Mouse (Mus musculus): ENCODE data around the gene Ntm.
A peak's percentile ranks its signal among the peaks of the same experiment; 100 is the strongest.

Ntm gene

DNA sequence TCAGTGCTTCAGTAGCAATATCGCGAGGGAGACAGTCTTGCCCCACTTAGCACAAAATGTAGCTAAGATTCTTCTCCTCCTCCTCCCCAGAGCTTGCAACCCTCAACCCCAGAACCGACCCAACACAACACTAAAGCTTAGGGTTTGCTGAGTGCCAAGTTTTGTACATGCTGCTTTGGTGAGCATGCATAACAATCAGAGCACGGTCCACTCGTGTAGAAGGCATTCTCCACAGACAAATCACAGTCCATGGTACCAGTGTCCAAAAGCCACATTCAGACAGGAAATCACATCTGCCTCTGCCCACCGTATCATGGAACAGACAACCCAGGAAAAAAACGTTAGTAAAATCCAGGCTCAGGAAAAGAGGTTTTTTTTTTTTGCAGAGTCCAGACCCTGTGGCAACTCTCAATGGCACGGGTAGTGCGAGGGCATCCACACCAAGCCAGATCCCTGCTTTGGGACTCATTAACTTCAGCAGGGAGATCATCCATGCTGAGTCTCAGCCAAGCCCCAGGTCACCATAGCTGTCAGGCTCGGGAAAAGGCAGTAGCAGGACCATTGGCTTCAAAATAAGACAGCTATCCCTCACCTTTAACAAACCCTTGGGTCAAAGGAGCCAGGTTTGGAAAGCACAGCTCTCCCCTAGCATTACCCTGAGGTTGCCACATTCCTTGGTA lies 552.1 kb downstream of the Ntm start:
- DNase-seq (ENCODE audit: low read depth, low spot score), result no peak

DNA sequence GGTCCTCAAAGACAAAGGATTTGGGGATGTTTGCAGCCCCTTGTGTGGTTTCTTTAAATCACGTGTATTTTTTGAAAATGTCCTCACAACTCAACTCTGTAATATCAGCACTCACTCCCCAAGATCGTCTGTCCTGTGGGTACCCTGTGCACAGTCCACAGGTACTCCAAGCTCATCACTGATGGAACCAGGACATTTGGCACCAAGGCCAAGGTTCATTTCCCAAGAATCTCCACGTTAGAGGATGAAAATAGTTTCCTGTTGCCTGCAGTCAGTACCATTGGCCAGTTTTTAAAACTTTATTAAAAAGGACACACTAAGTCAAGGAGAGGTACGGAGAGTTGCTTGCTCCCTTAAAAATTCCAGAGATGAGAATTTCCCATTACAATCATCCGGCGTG lies 552.7 kb downstream of the Ntm start:
- DNase-seq (ENCODE audit: low read depth, low spot score), result no peak

DNA sequence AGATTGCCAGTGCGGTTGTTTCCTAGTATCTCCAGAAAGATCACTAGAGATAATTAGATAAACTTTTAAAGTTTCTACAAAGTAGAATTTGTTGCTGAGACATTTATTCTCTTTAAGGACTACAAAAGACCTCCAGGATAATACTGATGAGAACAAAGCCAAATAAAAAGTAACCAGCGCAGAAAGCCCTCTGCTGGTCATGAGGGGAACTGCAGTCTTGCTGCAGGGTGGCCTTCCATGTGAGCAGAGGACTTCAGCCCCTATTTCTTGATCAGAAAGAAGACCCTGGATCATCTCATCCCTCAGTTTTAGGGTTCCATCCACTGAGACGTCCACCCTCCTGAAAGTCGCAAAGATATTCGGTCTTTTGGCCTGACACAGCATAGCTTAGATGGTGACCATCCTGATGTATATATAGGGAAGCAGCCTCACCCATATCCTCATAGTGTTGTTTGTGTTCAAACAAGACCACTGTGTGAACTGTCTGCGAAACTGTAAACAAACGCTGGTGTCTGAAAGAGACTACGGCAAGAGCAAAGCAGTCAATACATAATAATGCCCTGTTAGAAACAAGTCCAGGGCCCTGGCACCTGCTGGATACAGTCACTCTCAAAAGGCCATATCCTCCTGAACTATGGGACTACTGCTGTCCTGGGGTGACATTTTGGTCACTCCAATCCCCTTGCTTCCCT lies 553.6 kb downstream of the Ntm start:
- DNase-seq (ENCODE audit: low read depth, low spot score), result peak; percentile 1

DNA sequence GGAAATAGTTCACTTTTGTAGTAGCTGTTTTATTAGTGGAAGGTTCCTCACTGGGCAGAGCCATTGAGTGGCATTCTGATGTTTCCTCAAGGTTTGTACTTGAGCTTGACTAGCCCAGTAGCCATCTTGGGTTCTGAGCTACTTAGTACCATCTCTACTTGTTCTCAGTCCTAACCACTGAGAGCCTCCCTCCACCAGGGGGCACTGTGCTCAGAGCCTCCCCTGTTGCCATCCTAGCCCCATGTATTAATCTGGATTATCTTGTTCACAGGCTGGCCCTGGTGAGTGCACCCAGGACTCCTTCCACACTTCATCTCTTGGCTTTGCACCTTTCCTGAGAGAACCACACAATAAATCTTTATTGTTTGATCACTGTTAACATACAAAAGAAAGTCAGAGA lies 555.0 kb downstream of the Ntm start:
- no peak for DNase-seq (ENCODE audit: low read depth, low spot score)

DNA sequence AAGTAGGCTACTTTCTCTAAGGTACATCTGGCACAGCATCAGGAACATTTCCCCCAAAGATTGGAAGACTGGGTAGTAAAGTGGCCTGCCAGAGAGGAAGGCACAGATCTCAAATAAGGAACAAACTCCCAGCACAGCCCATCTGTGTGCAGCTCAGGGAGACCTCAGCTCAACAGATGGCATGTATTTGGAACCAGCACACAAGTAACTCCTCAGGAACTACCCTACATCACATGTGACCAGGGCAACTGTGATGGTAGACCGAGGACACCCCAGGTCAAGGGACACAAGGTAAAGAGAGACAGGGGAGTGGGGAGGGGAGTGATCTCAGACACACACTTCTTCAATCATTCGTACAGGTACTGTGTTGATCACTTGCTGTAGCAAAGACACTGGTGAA lies 556.0 kb downstream of the Ntm start:
- no peak for DNase-seq (ENCODE audit: low read depth, low spot score)

DNA sequence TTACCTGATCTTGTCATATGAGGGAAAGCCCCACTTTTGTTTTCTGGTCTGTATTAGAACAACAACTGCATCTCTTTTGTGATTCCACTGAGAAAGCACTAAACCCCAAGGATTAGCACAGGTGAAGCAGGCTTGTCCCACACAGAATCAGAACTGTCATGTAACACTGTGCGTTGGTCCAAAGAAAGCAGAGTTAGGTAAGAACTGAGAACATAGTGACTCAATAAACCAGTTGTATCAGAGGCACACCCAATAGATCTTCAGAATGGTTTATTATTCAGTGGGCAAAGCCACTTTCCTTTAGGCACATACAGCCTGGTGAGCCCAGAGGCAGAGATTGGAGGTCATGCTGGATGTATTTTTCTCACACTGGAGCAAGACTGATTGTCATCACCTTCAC lies 556.9 kb downstream of the Ntm start:
- no peak for DNase-seq (ENCODE audit: low read depth, low spot score)

DNA sequence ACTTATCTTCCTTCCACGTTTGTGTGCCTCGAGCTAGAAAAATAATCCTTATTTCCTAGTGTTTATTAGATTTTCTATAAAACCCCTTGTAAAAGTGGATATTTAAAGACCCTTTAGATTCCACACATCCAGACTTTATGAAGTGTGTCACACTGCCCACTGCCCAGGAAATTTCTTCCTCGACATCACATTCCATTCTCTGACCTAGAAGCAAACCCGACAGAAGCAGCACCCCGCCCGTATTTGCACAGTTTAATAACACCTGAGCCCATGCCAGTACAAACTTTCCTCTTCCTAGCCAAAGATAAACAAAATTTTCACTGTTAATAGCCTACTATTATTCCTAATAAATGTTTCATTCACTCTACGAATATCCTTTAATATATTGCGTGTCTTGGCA lies 562.8 kb downstream of the Ntm start:
- DNase-seq (ENCODE audit: low read depth, low spot score), result no peak

DNA sequence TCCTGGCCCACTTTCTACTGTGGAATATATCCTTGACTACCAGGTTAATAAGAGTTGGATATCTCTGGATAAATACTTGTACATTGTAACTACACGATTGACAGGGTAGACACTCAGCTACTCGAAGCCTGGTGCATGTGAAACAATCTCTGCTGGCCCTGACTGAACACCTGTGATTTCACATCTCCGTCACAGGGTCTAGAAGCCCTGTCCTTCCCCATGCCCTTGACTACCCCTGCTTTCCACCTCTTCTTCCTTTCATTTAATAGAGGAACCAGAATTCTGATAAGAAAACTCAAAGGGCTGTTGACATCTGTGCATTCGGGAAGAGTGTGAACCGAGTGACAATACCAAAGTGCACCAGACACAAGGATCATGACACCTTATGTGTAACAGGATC lies 566.8 kb downstream of the Ntm start:
- DNase-seq (ENCODE audit: low read depth, low spot score), result no peak

DNA sequence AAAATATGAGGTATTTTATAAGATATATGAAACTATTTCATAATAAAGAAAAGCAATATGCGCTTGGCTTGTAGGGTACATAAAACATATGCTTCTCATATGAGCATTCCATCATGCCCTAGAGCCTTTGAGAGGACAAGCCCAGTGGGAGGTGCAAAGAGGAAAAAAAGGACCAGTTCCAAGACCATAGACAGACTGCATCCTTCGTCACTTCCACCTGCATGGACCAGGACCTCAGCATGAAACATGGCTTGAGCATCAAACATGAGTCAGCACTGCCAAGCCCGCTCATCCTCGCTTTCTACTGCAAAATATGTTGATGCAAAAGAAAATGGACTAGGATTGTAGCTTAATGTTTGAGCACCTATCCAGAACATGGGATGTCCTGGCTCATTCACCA lies 569.8 kb downstream of the Ntm start:
- DNase-seq (ENCODE audit: low read depth, low spot score), result no peak

DNA sequence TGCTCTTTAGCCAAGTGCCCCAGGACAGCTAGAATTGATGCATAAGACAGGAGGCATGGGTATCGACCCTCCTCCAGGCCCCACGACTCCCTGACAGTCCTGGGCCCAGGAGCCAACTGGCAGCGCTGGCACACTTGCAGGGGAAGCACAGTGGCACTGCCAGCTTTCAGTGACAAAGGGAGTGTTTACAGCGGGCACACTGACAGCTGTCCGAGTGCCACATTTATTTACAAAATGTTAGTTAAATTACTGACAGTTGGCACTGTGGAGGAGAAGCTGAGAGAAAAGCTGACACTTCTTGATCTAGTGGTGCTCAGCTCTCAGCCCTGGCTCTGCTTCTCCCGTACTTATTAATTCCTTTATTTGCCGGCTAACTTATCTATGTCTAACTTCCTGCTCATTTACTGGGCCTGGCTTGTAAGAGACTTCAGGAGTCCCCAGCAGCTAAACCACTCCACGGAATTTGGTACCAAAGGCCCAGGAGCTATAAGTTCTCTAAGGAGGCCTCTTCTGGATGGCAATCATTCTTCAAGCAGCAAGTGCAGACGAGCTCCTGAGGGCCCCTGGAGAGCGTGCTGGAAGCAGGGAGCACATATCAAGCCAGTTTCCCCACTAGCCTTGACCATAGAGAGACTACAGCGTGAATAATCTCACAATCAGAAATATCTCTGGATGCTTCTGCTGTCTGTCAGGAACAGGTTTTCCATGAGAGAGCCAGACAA lies 572.0 kb downstream of the Ntm start:
- no peak for DNase-seq (ENCODE audit: low read depth, low spot score)

DNA sequence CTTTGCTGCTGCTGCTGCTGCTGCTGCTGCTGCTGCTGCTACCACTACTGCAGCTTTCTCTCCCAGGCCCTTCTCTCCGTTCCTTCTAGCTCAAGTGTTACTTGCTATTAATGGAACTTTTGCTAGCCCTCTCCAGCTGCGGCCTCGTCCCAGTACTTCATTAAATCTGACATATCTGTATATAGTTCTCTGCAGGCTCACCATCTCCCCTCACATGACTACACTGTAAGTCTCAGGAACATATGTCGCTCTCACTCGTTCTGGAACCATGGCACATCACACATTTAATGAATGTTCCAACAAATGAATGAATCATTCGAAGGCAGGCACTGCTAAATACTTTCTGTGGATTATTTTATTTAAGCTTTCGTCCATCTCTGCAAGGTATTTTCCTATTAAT lies 573.7 kb downstream of the Ntm start:
- DNase-seq (ENCODE audit: low read depth, low spot score), result no peak

DNA sequence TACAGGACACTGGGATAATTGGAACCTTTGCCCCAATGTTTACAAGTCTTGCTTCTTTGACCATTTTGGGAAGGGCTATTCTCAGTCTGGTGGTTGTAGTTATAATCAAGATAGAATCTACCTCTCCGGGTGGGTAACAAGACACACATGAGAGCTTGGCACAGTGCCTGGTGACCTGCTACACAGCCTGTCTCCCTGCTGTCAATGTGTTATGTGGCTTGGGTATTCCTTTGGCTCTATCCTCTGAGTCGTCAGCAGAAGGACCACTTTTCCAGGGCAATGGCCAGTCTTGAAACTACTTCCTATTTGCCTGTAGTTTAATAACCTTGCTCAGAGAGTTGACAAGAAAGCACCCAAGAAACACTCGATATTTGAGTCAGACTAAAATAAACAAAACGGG lies 575.8 kb downstream of the Ntm start:
- no peak for DNase-seq (ENCODE audit: low read depth, low spot score)

DNA sequence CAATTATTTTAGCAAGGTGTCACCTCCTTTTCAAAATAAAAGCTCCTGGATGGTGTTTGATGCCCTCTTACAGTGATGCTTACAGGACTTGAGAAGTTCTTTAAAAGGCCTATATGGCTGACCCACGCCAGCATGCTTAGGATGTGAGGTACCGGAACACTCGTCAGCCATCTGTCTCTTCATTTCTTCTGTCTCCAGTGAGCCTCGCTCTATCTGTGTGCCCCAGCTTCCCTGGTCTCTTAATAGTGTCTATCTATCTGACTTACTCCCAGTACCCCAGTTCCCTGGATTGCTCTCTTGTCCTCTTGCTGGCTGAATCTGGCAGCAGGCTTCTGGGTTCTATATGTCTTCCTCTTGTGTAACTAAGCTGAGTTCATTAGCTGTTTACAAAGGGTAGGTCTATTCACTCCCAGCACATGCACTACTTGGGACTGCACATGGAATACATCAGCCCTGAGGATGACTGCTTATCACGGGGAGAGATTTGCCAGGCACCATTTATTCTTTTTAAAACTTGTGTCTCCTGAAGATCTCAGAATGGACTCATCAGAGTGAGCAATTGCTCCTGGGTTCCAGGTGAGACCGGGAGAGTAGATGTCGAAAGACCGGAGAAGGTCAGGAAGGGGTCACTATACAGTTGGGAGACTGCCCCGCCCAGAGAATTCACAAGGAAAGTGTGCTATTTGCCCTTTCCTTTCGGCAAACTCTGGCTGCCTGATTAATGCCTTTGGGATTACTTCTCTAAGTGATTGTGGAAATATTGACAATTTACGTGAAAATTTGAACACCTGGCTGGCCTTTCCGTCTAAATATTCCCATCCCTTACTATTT lies 585.6 kb downstream of the Ntm start:
- no peak for DNase-seq (ENCODE audit: low read depth, low spot score)

DNA sequence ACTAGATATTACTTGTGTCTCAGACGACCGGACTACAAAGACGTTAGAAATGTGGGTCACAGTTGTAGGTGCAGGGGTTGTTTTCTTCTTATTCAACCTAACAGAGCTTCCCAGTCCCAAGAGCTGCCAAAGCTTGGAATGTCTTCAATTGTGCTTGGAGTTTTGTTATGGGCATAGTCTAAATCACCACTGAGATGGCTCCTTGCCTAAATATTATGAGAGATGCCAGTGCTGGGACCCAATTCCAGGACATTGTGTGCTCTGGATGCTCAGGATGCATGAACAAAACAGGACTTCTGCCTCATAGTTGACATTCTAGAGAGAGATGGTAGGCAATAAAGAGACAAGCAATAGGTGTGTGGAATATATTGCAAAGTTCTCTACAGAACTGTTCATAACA lies 591.6 kb downstream of the Ntm start:
- no peak for DNase-seq (ENCODE audit: low read depth, low spot score)

DNA sequence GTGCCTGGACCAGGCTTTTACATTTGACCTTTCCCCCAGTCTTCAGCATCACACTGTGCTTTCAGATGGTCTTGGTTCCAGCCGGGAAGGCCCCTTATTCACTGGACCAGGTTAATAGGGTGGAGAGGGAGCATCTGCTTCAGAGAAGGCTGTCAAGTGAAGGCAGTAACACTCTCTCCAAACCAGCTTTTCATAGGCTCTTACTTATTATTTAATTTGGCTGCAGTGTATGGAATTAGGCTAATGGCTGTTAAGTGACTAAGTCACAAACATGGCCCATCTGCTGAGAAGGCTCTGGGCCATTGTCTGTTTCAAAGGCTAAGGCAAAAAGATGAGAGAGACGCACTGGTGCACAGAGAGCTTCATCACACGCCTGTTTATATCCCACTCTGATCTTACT lies 593.3 kb downstream of the Ntm start:
- no peak for DNase-seq (ENCODE audit: low read depth, low spot score)

DNA sequence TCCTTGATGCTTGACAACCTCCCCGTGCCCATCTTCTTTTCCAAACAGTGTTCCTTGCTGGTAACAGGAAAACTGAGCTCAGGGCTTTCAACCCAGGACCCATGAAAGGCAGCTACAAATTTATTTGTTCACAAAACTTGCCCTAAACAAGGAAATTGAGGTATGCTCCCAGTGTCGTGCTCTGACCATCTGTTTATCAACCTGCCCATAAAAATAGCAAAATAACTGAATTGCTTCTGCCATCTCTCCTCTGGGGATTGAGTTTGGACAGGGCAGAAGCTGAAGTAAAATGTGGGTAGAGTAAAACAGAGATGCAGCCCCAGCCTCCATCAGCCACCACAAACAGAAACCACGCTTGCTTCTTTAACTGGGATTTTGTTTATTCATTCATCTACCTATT lies 594.6 kb downstream of the Ntm start:
- no peak for DNase-seq (ENCODE audit: low read depth, low spot score)

DNA sequence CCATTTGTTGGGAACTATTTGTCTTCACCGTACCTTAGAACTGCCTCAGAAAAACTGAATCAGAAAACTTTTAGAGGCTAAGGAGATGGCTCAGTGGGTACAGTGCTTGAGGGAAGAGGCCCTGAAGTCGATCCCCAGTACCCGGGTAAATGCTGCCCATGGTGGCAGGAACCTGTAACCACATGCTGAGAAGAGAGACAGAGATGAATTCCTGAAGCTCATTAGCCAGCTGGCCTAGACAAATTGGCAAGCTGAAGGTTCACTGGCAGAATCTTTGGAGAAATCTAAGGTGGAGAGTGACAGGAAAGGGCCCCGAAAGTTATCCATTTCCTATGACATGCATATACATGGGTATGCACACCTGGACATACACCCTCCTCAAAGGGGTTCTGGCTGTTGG lies 605.1 kb downstream of the Ntm start:
- DNase-seq (ENCODE audit: low read depth, low spot score), result no peak

DNA sequence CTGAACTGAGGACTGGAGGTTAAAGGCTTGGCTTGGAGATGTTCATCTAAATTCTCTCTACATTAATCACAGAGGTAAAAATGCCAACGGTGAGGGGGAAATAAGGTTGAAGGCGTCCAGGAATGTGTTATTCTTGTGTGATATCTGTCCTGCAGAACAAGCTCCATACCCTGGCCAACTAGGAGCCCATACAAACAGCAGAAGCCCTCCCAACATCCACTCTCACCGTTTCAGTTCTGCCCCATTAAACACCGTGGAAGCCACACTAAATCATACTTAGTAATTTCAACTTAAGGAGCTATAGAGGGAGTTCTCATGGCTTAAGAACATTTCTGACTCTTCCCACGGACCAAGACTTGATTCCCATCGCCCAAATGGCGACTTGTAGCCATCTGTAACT lies 620.6 kb downstream of the Ntm start:
- no peak for DNase-seq (ENCODE audit: low read depth, low spot score)

DNA sequence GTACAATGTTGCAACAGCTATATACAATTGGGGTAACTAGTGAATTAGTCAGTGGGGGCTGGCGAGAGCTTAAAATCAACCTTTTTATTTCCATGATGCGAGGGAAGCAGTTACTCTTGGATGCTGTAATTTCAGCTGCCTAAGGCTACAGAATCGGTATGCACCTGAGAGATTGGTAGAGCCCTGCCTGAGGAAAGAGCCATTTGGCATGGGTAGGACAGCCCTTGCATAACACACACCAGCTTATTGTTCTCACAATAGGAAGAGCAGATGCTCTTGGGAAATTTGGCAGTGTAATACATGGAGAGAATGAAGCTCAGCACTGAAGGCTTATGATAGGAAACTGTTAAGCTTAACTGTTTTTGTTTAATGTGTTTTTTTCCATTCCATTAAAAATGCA lies 621.6 kb downstream of the Ntm start:
- DNase-seq (ENCODE audit: low read depth, low spot score), result no peak

DNA sequence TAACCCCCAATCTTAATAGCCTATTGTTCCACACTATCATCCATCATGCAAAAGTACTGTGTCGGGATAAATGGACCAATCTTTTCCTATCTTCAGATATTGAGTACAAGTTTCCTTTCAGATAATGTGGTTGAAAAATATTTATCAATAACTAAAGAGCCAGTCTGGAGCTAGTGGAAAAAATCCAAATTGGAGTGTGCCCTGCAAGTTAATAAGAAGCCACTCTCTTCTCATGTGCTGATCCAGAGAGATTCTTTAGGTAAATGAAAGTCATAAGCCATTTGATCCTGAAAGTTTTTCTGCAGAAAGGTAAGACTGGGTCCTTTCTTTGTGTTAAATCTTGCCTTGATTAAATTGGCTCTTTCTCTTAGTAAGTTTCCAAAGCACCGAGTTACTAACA lies 627.3 kb downstream of the Ntm start:
- no peak for DNase-seq (ENCODE audit: low read depth, low spot score)

DNA sequence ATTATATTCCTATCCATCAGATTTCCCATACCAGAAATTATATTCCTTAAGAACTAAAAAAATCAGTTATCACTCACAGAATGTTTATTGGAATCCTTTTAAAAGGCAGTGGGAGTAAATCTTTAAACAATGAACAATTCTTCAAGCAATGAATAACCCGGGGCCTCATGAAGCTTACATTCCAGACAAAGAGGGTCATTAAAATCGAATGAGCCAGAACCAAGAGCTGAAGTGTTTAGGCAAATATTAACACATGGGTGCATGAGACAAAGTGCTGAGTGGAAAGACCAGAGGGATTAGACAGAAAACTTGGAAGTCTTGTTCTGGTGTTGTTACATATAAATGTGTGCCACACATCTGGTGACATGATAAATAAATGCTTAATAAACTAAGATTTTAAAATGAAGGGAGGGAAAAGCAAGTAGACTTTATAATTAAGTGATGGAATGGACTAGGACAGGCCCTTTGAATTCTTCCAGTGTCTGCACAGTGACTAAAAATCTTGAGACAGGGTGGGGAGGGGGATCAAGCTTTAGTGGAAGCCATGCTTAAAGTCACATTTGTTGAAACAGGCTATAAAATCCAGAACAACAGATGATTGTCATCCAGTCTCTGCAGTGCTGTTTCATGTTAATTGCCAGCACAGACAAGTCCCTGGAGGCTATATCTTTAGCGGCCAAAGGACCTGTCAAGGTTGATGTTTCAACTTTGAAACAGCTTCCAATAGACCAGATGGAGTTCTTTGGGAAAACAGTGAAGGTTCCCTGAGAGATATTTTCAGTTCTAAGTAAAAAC lies 630.4 kb downstream of the Ntm start:
- no peak for DNase-seq (ENCODE audit: low read depth, low spot score)

Measured in A20 (cell line).